Mouse (Mus musculus) midbrain, embryonic 11.5 days (tissue): Measurements from ENCODE around the gene Rcbtb2. TPM values are rescaled to one million over a fixed set of nuclear protein-coding genes. Genes with fewer than 3 reads are reported as not detected.

Experiments used
- ATAC-seq: fragments of 200-750 bp; cut with Nextera tagmentation; 2 replicates; pipeline ENCODE4 v1.8.0; 2017; ENCODE audit warnings: moderate TSS enrichment, moderate library complexity; ENCODE audit not compliant: low FRiP score
- DNase-seq: peaks from one replicate; pipeline ENCODE4 v3.0.0; 2015; ENCODE audit warnings: low spot score; ENCODE audit errors: missing footprints
- H3K27ac ChIP-seq: fragments of 300-500 bp; sonication (generic); 2 replicates; pipeline ENCODE4 v1.5.1; 2014; ENCODE audit warnings: low read depth, low read length
- H3K27me3 ChIP-seq: fragments of 300-500 bp; sonication (generic); 2 replicates; pipeline ENCODE4 v1.6.1; 2014; ENCODE audit warnings: mild to moderate bottlenecking, low read length, moderate library complexity, mixed read lengths; ENCODE audit not compliant: control insufficient read depth, insufficient read depth
- H3K36me3 ChIP-seq: fragments of 300-500 bp; sonication (generic); 2 replicates; pipeline ENCODE4 v1.6.1; 2014; ENCODE audit warnings: mild to moderate bottlenecking, low read length, moderate library complexity, mixed read lengths; ENCODE audit not compliant: control insufficient read depth, insufficient read depth
- H3K4me1 ChIP-seq: fragments of 300-500 bp; sonication (generic); 2 replicates; pipeline ENCODE4 v1.6.1; 2014; ENCODE audit warnings: low read length; ENCODE audit not compliant: control insufficient read depth, insufficient read depth
- H3K4me2 ChIP-seq: fragments of 300-500 bp; sonication (generic); 2 replicates; pipeline ENCODE4 v1.6.1; 2014; ENCODE audit warnings: mild to moderate bottlenecking, moderate library complexity
- H3K4me3 ChIP-seq: fragments of 300-500 bp; sonication (generic); 2 replicates; pipeline ENCODE4 v1.5.1; 2014; ENCODE audit warnings: low read depth, low read length
- H3K9ac ChIP-seq: fragments of 300-500 bp; sonication (generic); 2 replicates; pipeline ENCODE4 v1.6.1; 2014; ENCODE audit warnings: low read length
- H3K9me3 ChIP-seq: fragments of 300-500 bp; sonication (generic); 2 replicates; pipeline ENCODE4 v1.6.1; 2016; ENCODE audit warnings: low read length; ENCODE audit not compliant: control insufficient read depth
- WGBS: fragments of 180-500 bp; shearing (Covaris S2); extraction: QIAGEN DNeasy Blood & Tissue Kit; methylation state at CpG from one replicate; pipeline ENCODE4 v1.1.7; 2014; 5-methylcytosine and 5-hydroxymethylcytosine counted together
- polyA plus RNA-seq: library from polyadenylated mRNA; unstranded; fragments of >200 nt; fragmentation: Nextera tagmentation; extraction: Ambion mirVana; gene quantifications from 2 replicates; pipeline ENCODE4 v1.2.1, GENCODE M21; 2014

The Rcbtb2 gene
- polyA plus RNA-seq, 1 experiment from 2014 or later = 169 TPM

DNA sequence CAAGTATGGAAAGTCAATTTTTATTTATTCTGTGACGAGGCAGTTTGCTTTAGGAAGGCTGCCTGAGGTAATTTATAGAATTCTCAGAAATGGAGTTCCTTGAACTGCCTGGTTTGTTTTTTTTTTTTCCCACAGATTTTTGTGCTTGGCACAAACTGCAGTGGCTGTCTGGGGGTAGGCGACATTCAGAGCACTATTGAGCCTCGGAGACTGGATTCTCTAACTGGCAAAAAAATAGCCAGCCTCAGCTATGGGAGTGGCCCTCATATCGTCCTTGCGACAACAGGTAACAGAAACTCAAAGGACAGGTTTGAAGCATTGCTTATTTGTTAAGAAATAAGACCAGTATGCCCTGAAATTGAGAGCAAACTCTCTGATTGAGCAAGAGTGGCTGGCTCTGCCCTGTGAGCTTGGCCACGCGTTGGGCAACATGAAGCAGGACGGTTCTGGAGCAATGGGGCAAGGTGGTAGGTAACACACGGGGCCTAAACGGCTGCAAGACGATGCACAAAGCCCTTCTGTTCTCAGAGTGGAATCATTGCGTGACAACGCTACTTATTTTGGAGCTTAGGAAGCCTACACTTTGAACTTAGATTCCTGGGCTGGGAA, 39.5 kb downstream of the Rcbtb2 start:
- no peak overlapping the region for H3K27ac ChIP-seq
- H3K9me3 ChIP-seq = no peaks in the 10 kb centered on the region
- H3K4me1 ChIP-seq = no peaks in the 10 kb centered on the region
- H3K4me3 ChIP-seq = no peak overlapping the region
- H3K36me3 ChIP-seq = peaks cover 6% of the 10 kb centered on the region; the same call in 1 of the 2 replicates
- DNase-seq (no peak), ATAC-seq (no peak)
- WGBS = 97% methylated on average over 13 of the region's 13 CpGs
- no peaks in the 10 kb centered on the region for H3K27me3 ChIP-seq
- no peak overlapping the region for H3K4me2 ChIP-seq
- no peak overlapping the region for H3K9ac ChIP-seq

DNA sequence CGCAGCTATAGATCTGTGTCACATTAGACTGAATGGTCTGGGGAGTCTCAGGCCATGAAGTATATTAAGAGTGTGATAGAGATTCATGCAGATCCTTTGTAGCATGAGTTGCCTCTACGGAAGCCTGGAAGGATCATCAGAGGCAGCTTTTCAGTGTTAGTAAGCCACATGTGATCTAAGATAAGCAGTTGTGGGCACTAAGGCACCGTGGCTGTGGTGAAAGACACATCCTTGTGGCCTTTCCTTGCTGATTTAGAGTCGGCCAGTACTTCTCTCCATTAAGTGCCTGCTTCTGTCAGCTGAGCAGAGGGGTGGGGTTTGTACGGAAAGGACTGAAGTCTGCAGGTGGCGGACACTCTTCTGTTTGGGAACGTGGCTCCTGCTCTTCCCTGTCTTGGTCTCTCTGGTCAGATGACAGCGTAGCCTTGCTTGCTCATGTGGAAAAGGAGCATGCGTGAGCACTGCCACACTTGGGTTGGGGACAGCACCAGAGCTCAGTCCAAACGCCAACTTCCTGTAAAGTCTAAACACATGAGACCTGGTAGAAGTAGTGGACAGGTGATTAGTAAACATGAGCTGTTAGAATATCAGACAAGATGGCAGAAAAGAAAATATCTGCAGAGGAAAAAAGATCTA, 40.6 kb downstream of the Rcbtb2 start:
- peaks cover 6% of the 10 kb centered on the region; the same call in 1 of the 2 replicates for H3K36me3 ChIP-seq
- 93% methylated on average over 10 of the region's 10 CpGs for WGBS
- H3K27ac ChIP-seq = no peak overlapping the region
- no peaks in the 10 kb centered on the region for H3K4me1 ChIP-seq
- ATAC-seq (no peak), DNase-seq (no peak)
- H3K27me3 ChIP-seq = no peaks in the 10 kb centered on the region
- no peak overlapping the region for H3K4me3 ChIP-seq
- no peak overlapping the region for H3K4me2 ChIP-seq
- H3K9ac ChIP-seq = no peak overlapping the region
- H3K9me3 ChIP-seq = no peaks in the 10 kb centered on the region

DNA sequence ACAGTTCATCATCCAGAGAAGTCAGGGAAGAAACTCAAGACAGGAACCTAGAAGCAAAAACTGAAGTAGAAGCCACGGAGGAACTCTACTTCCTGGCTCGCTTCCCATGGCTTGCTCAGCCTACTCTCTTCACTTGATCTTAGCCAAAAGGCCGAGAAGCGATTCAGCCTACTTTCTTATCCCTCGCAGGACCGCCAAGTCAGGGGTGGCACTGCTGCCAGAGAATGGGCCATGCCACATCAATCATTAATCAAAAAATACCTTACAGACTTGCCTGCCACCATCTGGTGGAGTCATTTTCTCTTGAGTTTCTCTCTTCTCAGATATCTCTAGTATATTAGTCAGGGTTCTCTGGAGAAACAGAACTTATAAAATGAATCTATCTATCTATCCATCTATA, 42.3 kb downstream of the Rcbtb2 start:
- no peak for DNase-seq
- no peaks in the 10 kb centered on the region for H3K9me3 ChIP-seq
- no peak overlapping the region for H3K27ac ChIP-seq
- no peak for ATAC-seq
- H3K4me2 ChIP-seq = no peak overlapping the region
- peaks cover 6% of the 10 kb centered on the region for H3K36me3 ChIP-seq
- H3K4me1 ChIP-seq = no peaks in the 10 kb centered on the region
- no peak overlapping the region for H3K9ac ChIP-seq
- 96% methylated on average over 6 of the region's 6 CpGs for WGBS
- no peak overlapping the region for H3K4me3 ChIP-seq
- no peaks in the 10 kb centered on the region for H3K27me3 ChIP-seq

DNA sequence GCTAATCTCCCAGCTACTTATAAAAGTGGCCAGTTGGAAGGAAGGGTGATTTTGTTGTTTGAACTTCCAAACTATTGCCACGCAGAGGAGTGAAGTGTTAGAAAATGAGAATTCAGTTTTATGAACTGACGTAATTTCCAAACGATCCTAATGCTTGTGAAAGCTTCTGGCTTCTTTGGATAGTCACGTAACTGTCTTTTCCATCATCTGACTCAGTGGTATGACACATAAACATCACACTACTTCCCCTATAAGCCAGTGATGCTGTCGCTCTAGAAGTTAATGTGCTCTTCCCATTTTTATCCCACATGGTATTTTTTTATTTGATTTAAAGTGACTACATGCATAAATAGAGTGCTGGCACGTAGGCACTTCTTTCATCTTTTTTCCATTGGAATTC, 45.8 kb downstream of the Rcbtb2 start:
- Histone ChIP-seq H3K36me3 (peaks cover 9% of the 10 kb centered on the region), H3K4me2 (no peak overlapping the region), H3K9ac (no peak overlapping the region), H3K27me3 (no peaks in the 10 kb centered on the region), H3K4me3 (no peak overlapping the region), H3K4me1 (no peaks in the 10 kb centered on the region; the same call in 1 of the 2 replicates), H3K9me3 (no peaks in the 10 kb centered on the region), H3K27ac (no peak overlapping the region)
- ATAC-seq = no peak
- no peak for DNase-seq
- WGBS = 94% methylated on average over 6 of the region's 6 CpGs

DNA sequence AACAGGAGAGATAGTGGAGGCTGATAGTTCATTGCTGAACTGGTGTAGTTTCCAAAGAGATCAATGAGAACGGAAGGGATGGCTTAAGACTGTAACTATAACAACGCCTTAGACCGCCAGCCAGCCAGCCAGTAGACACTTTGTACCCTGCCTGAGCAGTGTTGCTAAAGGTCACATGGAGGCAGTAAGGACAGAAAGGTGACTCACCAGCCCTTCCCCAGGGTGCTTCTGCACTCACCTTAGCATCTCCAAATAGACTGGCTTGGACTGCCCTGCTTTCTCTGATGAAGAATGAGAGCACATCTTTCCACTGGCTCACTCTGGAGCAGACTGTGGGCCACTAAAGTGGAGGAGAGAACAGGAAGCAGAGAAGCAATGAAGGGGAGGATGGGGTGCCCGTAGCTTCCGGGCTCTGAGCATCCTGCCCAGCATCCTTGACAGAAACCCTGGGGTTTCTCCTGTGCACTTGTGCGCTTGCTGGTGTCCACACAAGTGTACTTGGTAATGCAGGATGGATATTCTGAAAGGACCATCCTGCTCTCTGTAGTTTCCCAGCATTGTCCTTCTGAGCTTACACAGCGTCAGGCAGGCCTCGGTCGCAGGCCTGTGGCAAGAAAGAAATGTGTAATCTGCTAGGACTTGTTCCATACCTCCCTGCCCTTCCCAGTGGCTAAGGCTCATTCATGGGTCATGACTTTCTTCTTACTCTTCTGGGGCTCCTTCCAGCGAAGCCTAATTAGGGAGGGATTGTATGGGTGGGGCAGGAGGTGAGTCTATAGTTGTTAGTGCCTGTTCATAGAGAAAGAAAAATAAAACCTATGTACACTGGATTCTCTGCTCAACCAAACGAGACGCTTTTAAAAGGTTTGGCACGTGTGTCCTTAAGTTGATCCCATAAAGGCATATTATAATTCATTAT, 47.3 kb downstream of the Rcbtb2 start:
- H3K36me3 ChIP-seq = peaks cover 9% of the 10 kb centered on the region
- H3K9ac ChIP-seq = no peak overlapping the region
- no peak overlapping the region for H3K4me3 ChIP-seq
- H3K27ac ChIP-seq = no peak overlapping the region
- H3K27me3 ChIP-seq = no peaks in the 10 kb centered on the region
- ATAC-seq (no peak), DNase-seq (no peak)
- H3K9me3 ChIP-seq = no peaks in the 10 kb centered on the region
- no peak overlapping the region for H3K4me2 ChIP-seq
- no peaks in the 10 kb centered on the region; the same call in 1 of the 2 replicates for H3K4me1 ChIP-seq
- 91% methylated on average over 13 of the region's 13 CpGs for WGBS

DNA sequence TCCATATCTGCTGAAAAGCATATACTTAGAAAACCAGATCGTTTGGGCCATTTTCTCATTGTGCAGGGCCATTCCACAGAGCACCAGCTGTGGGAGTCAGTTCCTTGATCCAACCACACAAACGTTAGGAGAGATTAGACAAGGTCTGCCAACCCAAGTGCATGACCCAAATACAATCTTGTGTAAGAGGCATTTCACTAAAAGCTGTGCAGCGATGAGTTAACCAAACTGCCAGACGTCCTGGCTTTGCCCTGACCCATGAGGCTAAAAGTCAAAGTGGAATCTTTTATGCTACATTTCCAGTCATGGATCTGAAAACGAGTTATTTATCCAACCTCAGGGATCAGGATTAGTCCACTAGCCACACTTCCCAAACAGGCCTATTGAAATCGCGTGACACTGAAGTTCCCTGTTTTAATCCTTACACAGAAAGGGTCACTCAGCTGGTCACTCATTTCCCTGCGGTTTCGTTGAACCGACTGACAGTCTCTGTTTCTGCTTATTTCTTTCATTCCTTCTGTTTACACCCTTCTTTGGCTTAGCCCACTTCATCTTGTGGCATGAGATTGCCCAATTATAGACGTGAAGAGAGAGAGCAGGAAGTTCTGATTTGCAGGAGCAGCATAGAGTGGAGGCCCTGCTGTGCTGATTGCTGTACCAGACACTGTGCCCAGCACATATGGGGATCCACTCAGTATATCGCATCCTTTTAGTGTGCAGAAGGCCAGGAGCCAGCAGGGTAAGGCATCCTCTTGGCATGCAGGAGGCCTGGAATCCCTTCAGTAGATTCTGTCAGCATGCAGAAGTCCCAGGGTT, 49.6 kb downstream of the Rcbtb2 start:
- H3K36me3 ChIP-seq = peaks cover 5% of the 10 kb centered on the region; the same call in 1 of the 2 replicates
- no peaks in the 10 kb centered on the region; the same call in 1 of the 2 replicates for H3K4me1 ChIP-seq
- no peaks in the 10 kb centered on the region for H3K27me3 ChIP-seq
- DNase-seq (no peak), ATAC-seq (no peak)
- no peaks in the 10 kb centered on the region for H3K9me3 ChIP-seq
- no peak overlapping the region for H3K4me2 ChIP-seq
- no peak overlapping the region for H3K27ac ChIP-seq
- no peak overlapping the region for H3K9ac ChIP-seq
- no peak overlapping the region for H3K4me3 ChIP-seq
- WGBS = 48% methylated on average over 12 of the region's 12 CpGs

DNA sequence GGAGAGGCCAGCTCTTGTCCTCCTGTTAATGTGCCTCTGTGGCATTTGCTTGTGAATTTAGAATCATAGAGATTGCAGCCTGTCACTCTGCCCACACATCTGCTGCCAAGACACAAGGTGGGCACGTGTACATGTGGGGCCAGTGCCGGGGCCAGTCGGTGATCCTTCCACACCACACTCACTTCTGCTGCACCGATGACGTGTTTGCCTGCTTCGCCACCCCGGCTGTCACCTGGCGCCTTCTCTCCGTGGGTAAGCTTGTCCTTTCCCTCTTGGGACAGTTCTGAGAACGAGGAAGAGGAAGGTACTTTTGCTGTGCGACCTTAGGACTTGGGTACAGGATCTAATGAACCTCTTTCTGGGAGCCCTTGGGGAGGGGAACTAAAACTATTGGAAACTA, 50.8 kb downstream of the Rcbtb2 start:
- H3K27me3 ChIP-seq = no peaks in the 10 kb centered on the region
- H3K9me3 ChIP-seq = no peaks in the 10 kb centered on the region
- DNase-seq (no peak), ATAC-seq (no peak)
- H3K36me3 ChIP-seq = peaks cover 9% of the 10 kb centered on the region
- no peak overlapping the region for H3K27ac ChIP-seq
- no peak overlapping the region for H3K9ac ChIP-seq
- no peak overlapping the region for H3K4me3 ChIP-seq
- H3K4me2 ChIP-seq = no peak overlapping the region
- no peaks in the 10 kb centered on the region; the same call in 1 of the 2 replicates for H3K4me1 ChIP-seq
- 94% methylated on average over 11 of the region's 11 CpGs for WGBS

DNA sequence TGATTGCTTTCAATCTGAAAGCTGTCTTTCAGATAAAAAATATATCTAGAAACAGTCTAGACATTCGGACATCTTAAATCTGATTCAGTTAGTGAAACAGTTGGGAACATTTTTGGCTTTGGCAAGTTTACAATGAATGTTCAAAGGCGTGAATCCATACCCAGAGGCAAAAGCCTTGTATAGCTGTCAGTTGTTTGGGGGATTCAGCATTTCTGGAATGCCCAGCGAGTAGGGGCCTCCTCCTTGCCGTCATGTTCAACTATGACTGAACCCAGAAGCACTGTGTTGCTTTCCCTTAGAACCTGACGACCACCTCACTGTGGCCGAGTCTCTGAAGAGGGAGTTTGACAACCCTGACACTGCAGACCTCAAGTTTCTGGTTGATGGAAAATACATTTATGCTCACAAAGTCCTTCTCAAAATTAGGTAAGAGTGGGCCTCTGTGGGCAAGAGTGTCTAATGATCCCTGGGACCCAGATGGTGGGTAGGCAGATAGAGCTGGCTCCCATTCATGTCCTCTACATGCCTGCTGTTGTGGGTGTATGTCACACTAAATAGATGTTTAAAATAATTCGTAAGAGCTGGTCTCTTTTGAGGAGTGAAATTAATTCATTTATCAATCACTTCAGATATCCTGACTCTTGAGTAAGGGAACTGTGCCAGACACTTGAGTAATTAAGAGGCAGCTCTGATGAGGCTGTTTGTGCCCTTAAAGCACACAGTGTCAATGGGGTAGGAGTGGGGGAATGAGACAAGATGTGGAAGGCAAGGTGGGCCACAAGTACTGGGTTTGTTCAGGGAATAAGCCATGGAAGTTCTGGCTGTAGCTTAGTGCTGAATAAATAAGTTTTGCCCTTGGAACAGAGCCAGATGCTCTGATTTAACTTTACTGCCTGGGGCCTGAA, 51.5 kb downstream of the Rcbtb2 start:
- no peaks in the 10 kb centered on the region for H3K27me3 ChIP-seq
- no peak overlapping the region for H3K27ac ChIP-seq
- no peaks in the 10 kb centered on the region; the same call in 1 of the 2 replicates for H3K4me1 ChIP-seq
- peaks cover 12% of the 10 kb centered on the region for H3K36me3 ChIP-seq
- H3K9me3 ChIP-seq = no peaks in the 10 kb centered on the region
- no peak overlapping the region for H3K4me3 ChIP-seq
- DNase-seq (no peak), ATAC-seq (no peak)
- no peak overlapping the region for H3K9ac ChIP-seq
- H3K4me2 ChIP-seq = no peak overlapping the region
- WGBS = 91% methylated on average over 7 of the region's 7 CpGs
